Mouse (Mus musculus) right cerebral cortex, adult 18-20 months (tissue): ENCODE results near the gene Rps21.

ENCODE experiments used
- DNase-seq: peaks from one replicate; pipeline ENCODE4 v3.0.0; 2022; ENCODE audit warnings: mixed read lengths

The Rps21 gene

GRCm38 (mm10) chr2:180257001-180257521, at the start of gene Rps21:
Rps21 (plus strand) TSS chr2:180257377.
- peak; percentile 99 for DNase-seq

- no peak for DNase-seq
Observed at GRCm38 (mm10) chr2:180207840-180208239, 49.3 kb upstream of the Rps21 start.

GRCm38 (mm10) chr2:180208976-180209375, 48.2 kb upstream of the Rps21 start:
- DNase-seq = no peak

- no peak for DNase-seq
Observed at GRCm38 (mm10) chr2:180212255-180212654, 44.9 kb upstream of the Rps21 start.

GRCm38 (mm10) chr2:180214352-180214978, 42.7 kb upstream of the Rps21 start:
- DNase-seq = no peak

- no peak for DNase-seq
Observed at GRCm38 (mm10) chr2:180215011-180215461, 42.1 kb upstream of the Rps21 start.

GRCm38 (mm10) chr2:180215951-180216350, 41.2 kb upstream of the Rps21 start:
- no peak for DNase-seq

GRCm38 (mm10) chr2:180216921-180217320, 40.3 kb upstream of the Rps21 start:
- DNase-seq = no peak

- DNase-seq = peak; percentile 37
Observed at GRCm38 (mm10) chr2:180217587-180217986, 39.6 kb upstream of the Rps21 start.

- no peak for DNase-seq
Observed at GRCm38 (mm10) chr2:180218241-180218640, 38.9 kb upstream of the Rps21 start.

- no peak for DNase-seq
Observed at GRCm38 (mm10) chr2:180218677-180219076, 38.5 kb upstream of the Rps21 start.

- DNase-seq = no peak
Observed at GRCm38 (mm10) chr2:180219145-180219943, 37.8 kb upstream of the Rps21 start.

GRCm38 (mm10) chr2:180220165-180220564, 37.0 kb upstream of the Rps21 start:
- no peak for DNase-seq

- no peak for DNase-seq
Observed at GRCm38 (mm10) chr2:180221051-180221450, 36.1 kb upstream of the Rps21 start.

GRCm38 (mm10) chr2:180222250-180222649, 34.9 kb upstream of the Rps21 start:
- no peak for DNase-seq

- DNase-seq = no peak
Observed at GRCm38 (mm10) chr2:180224647-180225043, 32.5 kb upstream of the Rps21 start.

- DNase-seq = no peak
Observed at GRCm38 (mm10) chr2:180225044-180225761, 32.0 kb upstream of the Rps21 start.

- no peak for DNase-seq
Observed at GRCm38 (mm10) chr2:180225762-180226378, 31.3 kb upstream of the Rps21 start, which contains the start of gene Lama5. Lama5 (minus strand) TSS chr2:180225859.

- no peak for DNase-seq
Observed at GRCm38 (mm10) chr2:180227262-180228059, 29.7 kb upstream of the Rps21 start.

- no peak for DNase-seq
Observed at GRCm38 (mm10) chr2:180228060-180228458, 29.1 kb upstream of the Rps21 start.

- DNase-seq = no peak
Observed at GRCm38 (mm10) chr2:180228592-180228991, 28.6 kb upstream of the Rps21 start.

GRCm38 (mm10) chr2:180229129-180229528, 28.0 kb upstream of the Rps21 start:
- DNase-seq = no peak
